Mouse (Mus musculus): ENCODE measurements at regions not wholly inside any gene's neighbourhood (a gene's known extent, or its start where the extent isn't known, plus 50 kb on each side); places are given as distances from the start of the nearest gene placed in this dataset.
A peak's percentile ranks its signal among the peaks of the same experiment; 100 is the strongest.

DNA sequence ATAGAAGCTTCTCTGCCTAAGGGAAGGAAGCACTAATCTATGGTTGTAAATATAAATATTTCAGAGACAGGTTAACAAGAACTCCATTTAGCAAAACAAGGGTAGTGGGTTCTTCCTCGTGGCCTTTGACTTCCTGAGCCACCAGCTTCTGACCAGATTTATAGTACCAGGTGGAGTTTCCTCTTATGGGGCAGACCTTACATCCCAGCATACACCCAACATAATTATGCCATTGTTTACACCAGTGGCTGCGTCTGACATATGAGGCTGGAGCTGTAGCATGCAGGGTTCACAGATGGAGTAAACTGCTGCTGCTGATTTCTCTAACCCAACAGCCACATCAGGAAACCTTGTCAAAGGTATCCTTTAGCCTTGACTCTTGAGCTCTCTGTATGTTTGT lies 75.5 kb downstream of the Trib2 start:
- ATAC-seq = no peak

- ATAC-seq = no peak
Observed at GRCm38 (mm10) chr12:15738989-15739388, 77.7 kb downstream of the Trib2 start.

DNA sequence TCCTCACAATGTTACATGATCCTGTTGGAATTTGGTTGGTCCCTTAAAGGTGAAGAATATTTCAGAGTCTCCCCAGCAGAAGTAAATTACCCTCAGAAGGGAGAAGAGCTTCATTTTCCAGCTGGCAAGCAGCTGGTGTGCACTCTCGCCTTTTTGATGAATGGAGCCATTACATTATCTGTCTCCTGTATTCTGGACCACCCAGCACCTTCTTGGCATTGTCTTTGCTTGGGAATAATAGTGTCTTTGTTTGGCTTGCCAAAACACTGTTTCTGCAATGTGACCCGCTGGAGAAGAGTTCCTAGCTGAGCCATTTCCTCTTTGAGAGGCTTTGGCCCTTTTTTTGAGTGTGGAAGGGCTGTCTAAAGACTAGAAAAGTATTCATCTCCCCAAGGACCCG lies 85.5 kb downstream of the Trib2 start:
- ATAC-seq = no peak

DNA sequence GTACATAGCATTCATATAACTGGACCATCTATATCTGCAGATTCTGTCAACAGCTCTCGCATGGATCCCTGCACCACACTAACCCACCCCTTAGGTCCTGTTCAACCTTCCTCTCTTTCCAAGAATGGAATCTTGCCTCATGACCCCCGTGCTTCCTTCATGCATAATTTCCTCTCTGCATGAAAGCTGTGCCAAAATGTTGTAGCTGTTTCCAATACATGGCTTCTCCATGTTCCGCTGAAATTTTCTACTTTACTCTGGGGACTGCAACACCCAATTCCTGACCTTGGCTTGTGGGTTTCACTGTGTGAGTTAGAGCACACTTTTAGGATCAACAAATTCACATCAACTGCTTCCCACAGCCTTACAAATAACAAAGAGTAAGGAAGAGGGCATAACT lies 87.0 kb downstream of the Trib2 start:
- ATAC-seq = no peak

DNA sequence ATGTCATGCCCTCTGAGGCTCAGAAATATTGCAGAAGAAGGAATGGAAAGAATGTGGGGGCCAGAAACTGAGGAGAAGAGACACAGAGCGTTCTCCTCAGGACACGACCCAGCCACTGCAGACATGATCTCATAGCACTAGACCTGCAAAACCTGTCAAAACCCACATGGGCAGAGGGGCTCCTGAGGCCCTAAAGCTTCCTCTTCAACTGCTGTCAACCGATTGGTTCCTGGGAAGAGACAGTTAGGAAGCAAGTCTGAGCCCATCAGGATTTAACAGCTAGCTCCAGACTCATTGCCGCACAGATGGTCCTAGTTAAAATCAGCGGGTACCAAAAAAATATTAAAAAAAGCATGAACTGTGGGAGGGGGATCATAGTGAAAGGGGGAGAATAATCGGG lies 93.2 kb downstream of the Trib2 start:
- ATAC-seq = no peak

DNA sequence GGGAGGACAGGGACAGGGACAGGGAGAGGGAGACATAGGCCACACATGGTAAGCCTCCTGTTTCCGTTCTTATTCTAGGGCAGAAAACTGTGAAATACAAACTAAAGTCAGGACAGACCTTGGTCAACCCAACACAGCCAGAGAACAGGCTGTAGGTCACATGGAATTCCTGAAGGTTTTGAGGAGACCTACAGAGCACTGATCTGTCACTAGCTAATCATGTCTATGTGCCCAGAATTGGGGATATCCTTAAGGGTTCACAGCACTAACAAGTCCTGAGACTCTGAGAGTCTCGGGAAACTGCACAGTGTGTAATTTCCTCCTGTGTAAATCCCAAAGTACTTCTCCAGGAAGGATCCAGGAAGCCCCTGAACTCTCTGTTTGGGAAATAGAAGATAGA lies 94.6 kb downstream of the Trib2 start:
- ATAC-seq = no peak

- no peak for ATAC-seq
Observed at GRCm38 (mm10) chr12:15720171-15720570, 96.6 kb downstream of the Trib2 start.

GRCm38 (mm10) chr12:15718827-15719226 lies 97.9 kb downstream of the Trib2 start:
- ATAC-seq = no peak

GRCm38 (mm10) chr12:15717989-15718388 lies 98.7 kb downstream of the Trib2 start:
- ATAC-seq = no peak

DNA sequence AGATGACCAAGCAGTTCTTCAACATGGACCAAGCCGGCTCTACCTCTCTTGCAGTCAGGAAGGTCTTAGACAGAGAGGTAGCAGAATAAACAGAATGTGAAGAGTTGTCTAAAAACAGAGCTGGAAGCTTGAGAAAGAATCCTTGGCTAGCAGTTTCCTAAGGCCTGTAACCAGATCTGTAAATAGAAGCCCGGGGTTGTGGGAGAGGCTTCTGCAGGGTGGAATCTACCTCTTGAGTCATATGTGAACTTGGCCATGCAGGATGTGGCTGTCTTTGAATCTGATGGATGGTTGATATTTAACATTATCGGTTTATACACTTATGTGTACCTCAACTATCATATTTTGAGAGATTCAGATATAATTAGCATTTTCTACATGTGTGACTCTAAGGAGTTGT lies 99.4 kb downstream of the Trib2 start:
- ATAC-seq = peak; percentile 88

- ATAC-seq = no peak
Observed at GRCm38 (mm10) chr12:15713623-15714022, 103.1 kb downstream of the Trib2 start.

- no peak for ATAC-seq
Observed at GRCm38 (mm10) chr12:15707570-15708095, 109.1 kb downstream of the Trib2 start.

DNA sequence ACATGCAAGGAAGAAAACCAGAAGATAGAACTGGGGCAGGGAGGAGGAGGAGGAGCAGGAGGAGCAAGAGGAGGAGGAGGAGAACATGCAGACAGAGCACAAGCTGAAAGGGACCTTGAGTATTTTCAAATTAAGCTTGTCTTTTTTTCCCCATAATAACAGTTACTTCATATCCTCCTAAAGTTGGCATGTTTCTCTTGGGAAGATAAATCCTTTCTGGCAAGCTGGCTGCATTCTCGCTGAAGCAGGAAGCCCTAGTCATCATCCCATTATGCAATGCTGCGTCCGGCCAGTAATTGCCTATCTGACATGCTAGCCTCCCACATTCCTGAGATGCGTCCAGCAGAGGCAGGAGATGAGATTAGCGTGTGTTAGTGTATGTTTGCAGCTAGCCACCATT lies 112.3 kb downstream of the Trib2 start:
- no peak for ATAC-seq

- ATAC-seq = no peak
Observed at GRCm38 (mm10) chr12:15702137-15702536, 114.6 kb downstream of the Trib2 start.

GRCm38 (mm10) chr12:15698829-15699228 lies 117.9 kb downstream of the Trib2 start:
- no peak for ATAC-seq

DNA sequence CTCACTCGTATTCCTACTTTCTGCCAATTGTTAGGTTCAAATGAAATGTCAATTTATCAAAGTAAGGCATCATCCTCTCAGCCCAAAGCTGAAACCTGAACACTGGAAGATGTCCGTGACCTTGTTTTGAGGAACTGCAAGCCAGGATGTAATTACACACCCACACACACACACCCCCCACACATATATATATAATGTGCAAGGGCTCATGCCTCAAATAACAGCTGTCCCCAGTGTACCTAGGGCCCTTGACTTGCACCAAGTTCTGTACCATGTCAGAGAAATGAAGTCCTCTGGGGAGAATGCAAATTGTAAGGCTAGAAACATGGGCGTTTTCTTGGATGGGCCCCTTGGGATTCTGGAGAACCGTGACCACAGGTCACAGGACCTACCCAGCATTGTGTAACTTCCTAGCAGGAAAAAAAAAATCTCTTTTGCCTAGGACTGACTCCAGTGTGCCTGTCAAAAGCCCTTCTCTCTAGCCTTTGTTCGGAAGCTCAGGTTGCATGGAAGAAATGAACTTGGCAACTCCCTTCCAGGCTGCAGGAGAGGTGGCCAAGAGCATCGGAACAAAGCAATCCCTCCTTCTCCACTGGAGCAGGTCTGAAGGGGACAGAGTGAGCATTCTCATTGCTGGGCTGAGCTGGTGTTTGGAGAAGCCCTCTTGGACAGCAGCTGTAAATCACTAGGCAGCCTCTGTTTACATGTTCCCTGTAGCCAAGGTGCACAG lies 118.5 kb downstream of the Trib2 start:
- no peak for ATAC-seq

GRCm38 (mm10) chr12:15688342-15688741 lies 128.4 kb downstream of the Trib2 start:
- ATAC-seq = no peak

GRCm38 (mm10) chr12:15684311-15684710 lies 132.4 kb downstream of the Trib2 start:
- no peak for ATAC-seq

DNA sequence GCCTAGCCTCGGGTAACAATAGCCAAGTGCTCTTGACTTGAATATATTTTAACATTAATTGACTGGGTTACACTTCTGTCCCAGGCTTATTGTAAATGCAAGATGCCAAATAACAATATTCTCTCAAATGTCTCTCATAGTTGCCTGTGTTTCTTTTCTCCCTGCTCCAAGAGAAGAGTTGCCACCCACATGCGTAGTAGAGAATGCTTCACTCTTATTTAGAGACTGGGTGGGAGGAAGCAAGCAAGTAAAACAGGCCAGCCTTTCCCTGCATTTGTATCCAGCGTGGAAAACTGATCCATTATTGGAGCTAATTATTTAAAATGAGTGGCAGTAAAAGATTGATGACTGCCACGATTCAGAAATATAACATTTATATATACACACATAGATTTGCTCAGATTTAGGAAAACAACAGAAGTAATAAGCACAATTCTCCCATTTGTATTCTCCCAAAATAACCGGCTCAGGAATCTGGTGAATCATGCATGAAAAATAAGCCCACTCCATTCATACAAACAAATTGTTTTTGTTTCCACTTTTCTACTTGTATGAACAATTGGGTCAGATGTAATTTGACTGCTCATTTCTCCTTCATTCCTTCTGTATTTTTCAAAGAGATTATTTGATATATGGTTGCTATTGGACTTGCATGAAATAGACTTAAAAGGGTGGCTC lies 134.9 kb downstream of the Trib2 start:
- ATAC-seq = no peak

GRCm38 (mm10) chr12:15676127-15676526 lies 140.6 kb downstream of the Trib2 start:
- no peak for ATAC-seq

DNA sequence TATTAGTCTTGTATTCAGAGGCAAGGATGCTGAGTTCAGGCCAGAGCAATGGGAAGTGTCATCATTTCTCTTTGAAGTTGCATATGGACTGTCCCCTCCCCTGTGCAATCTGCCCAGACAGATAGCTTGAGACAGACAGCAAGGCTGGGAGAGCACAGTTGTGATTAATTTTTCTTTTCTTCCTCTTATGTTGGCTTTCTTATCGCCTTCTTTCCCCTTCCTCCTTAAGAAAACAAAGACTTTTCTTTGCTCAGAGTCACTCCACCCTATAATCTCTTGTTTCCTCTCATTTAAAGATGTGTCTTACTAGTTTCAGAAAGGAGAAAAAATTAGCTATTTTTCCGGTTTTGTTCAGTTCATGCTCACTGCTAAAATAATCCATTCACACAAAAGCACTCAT lies 157.0 kb downstream of the Trib2 start:
- ATAC-seq = no peak

DNA sequence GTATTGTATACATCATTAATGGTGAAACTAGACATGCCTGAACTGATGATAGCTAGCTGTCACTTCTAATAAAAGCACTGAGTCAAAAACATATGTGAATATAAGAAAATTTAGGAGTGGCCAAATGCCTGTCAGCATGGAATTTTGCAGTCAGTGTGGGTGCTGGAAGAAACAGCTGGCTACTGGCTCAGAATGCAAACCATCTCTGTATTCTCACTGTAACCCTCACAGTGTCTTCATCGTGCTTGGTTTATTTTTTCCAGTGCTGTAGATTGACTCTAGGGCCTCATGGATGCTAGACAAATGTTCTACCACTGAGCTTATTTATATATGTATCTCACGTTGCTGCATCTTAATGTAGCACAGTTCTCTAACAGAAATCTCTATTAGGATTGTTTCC lies 157.4 kb downstream of the Trib2 start:
- no peak for ATAC-seq

GRCm38 (mm10) chr12:15657748-15658251 lies 158.9 kb downstream of the Trib2 start:
- ATAC-seq = no peak

DNA sequence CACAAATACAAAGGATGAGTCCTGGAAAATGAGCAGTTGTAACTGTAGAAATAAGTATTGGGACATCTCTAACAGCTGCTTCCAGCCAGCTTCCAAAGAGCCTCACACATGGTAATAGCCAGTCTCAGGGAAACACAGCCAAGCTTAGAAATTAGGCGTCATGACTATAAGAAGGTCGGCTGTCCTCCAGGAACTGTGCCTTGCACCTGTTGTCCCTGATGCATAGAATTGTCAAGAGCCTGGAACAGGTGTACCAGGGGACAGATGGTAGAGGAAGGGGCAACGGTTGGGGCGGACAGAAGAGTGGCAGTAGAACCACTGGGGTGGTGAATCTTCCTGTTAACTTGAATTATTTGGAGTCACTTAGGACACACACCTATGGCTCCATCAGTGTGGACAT lies 162.1 kb downstream of the Trib2 start:
- ATAC-seq = no peak

Measured in inflammation-experienced regulatory T-cells, adult 6 months (primary cell).